Mouse (Mus musculus): ENCODE measurements around the gene Gm17175. TPM values are rescaled to one million over a fixed set of nuclear protein-coding genes. Genes with fewer than 3 reads are reported as not detected.

Gene Gm17175
- total RNA-seq (2023): not detected

DNA sequence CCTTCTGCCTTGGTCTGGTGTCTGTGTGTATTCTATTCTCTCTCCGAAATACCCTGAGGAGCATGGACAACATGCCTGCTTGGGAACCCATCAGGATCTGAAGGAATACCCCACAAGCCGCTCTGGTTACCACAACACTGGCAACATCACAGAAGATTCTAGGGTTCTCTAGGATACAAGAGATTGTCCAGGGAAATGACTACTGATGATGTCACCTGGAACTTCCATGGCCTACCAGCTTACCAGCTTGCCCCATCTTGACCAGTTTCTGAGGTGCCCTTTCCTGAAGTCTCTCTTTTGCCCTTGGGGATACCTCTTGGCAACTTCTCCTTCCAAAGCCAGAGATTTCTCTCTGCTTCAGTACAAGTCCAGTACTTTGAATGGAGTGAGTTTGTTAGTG is at the start of gene Gm17175:
Gm17175 (minus strand) TSS at position 101 of the 400 bp plus-strand sequence.

DNA sequence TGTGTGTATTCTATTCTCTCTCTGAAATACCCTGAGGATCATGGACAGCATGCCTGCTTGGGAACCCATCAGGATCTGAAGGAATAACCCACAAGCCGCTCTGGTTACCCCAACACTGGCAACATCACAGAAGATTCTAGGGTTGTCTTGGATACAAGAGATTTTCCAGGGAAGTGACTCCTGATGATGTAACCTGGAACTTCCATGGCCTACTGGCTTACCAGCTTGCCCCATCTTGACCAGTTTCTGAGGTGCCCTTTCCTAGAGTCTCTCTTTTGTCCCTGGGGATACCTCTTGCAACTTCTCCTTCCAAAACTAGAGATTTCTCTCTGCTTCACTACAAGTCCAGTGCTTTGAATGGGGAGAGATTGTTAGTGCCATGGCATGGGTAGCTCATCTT is 37.3 kb upstream of the Gm17175 start, which contains the start of gene Gm17078:
Gm17078 (minus strand) TSS at position 101 of the 400 bp plus-strand sequence.

DNA sequence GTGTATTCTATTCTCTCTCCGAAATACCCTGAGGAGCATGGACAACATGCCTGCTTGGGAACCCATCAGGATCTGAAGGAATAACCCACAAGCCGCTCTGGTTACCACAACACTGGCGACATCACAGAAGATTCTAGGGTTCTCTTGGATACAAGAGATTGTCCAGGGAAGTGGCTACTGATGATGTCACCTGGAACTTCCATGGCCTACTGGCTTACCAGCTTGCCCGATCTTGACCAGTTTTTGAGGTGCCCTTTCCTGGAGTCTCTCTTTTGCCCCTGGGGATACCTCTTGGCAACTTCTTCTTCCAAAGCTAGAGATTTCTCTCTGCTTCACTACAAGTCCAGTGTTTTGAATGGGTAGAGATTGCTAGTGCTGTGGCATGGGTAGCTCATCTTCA is 18.2 kb upstream of the Gm17175 start, which contains the start of gene Gm17174:
Gm17174 (minus strand) TSS at position 101 of the 400 bp plus-strand sequence.

DNA sequence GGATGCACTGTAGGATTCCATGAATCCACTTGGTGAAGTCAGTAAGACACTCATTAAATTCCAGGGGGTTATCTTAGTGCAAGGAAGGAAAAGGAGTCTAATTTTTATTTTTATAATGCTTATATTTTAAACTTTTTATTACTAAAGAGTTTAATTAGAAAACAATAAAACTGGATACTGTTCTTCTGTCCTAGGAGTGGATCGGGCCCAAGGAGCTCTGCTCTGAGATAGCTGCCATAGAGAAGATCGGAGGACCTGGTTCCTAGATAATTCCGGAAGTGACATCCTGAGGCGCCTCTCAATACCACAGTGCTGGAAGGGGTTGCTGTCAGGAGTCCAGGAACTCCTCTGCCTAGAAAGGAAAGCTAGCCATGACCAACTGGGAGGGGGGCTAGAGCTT is 21.4 kb downstream of the Gm17175 start, which contains the start of gene Gm5622:
Gm5622 (plus strand) TSS at position 301 of the 400 bp plus-strand sequence.

Other genes starting within 250 kb of the Gm17175 start
- gene Gm7247, start 212.3 kb downstream of the Gm17175 start, total RNA-seq (2023): not detected
- not detected for gene Vmn2r88, start 163.2 kb downstream of the Gm17175 start, total RNA-seq (2023)
- not detected for gene Vmn2r89, start 122.2 kb downstream of the Gm17175 start, total RNA-seq (2023)
- gene Gm5622, start 21.3 kb downstream of the Gm17175 start, total RNA-seq (2023): not detected
- not detected for gene Gm17174, start 18.1 kb upstream of the Gm17175 start, total RNA-seq (2023)
- gene Gm17078, start 37.2 kb upstream of the Gm17175 start, total RNA-seq (2023): not detected
- gene Gm4181, start 61.6 kb upstream of the Gm17175 start, total RNA-seq (2023): not detected
- not detected for gene Gm17079, start 121.4 kb upstream of the Gm17175 start, total RNA-seq (2023)
- not detected for gene Gm5800, start 143.1 kb upstream of the Gm17175 start, total RNA-seq (2023)
- gene Ang4, start 199.5 kb upstream of the Gm17175 start, total RNA-seq (2023): not detected
- gene AY358078, start 226.0 kb upstream of the Gm17175 start, total RNA-seq (2023): not detected

Data from CD8-positive naive resting alpha-beta T cell, adult 57 days (primary cell).